Mouse (Mus musculus): ENCODE data around the gene Tctex1d4. TPM values are rescaled to one million over a fixed set of nuclear protein-coding genes. Genes with fewer than 3 reads are reported as not detected.

Tctex1d4 gene
- total RNA-seq, 2 experiments from 2014 or later = not detected

Small RNA genes lying within 50 kb of the gene (microRNA-seq; reads per million reads assigned to microRNA genes)
- gene Gm22398 = not detected

Other genes with a start within 250 kb of the Tctex1d4 start
- gene Zswim5, start 249.4 kb upstream of the Tctex1d4 start, total RNA-seq (2021) = 1 to 10 TPM; 3.0 to 3.2 TPM
- gene Urod, start 132.4 kb upstream of the Tctex1d4 start, total RNA-seq (2021) = 100 to 1,000 TPM; 122 to 150 TPM
- gene Hectd3, start 131.5 kb upstream of the Tctex1d4 start, total RNA-seq (2021) = 10 to 100 TPM; 24.8 to 27.0 TPM
- 10 to 100 TPM; 29.3 to 32.3 TPM for gene Eif2b3, start 107.4 kb upstream of the Tctex1d4 start, total RNA-seq (2021)
- 1 to 10 TPM; 5.1 to 7.8 TPM for gene Ptch2, start 30.7 kb upstream of the Tctex1d4 start, total RNA-seq (2021)
- 1 to 10 TPM; 6.0 to 6.4 TPM for gene Btbd19, start 1.1 kb upstream of the Tctex1d4 start, total RNA-seq (2021)
- gene Plk3, start 7.2 kb downstream of the Tctex1d4 start, total RNA-seq (2021) = 10 to 100 TPM in 1 of 2 experiments, 1 to 10 TPM in 1; 4.2 to 13.5 TPM
- 1,000 to 10,000 TPM; 1,173 to 1,206 TPM for gene Rps8, start 29.4 kb downstream of the Tctex1d4 start, total RNA-seq (2021)
- gene Kif2c, start 55.8 kb downstream of the Tctex1d4 start, total RNA-seq (2021) = 1 to 10 TPM; 6.9 to 9.6 TPM
- gene Tmem53, start 125.2 kb downstream of the Tctex1d4 start, total RNA-seq (2021) = 10 to 100 TPM; 50.4 to 60.9 TPM
- gene Armh1, start 125.3 kb downstream of the Tctex1d4 start, total RNA-seq (2021) = 1 to 10 TPM; 1.5 to 1.8 TPM

All from adrenal gland, postnatal 10 days (tissue).